Mouse (Mus musculus) ES-E14 (cell line): ENCODE data around the gene Gm17175.

Experiments
- CHD2 ChIP-seq: IDR thresholded peaks from 2 replicates; pipeline ENCODE4 v1.6.1; 2014; ENCODE audit warnings: mild to moderate bottlenecking, low read depth, low read length, inconsistent platforms
- HCFC1 ChIP-seq: IDR thresholded peaks from 2 replicates; pipeline ENCODE4 v1.6.1; 2012; ENCODE audit warnings: low read length, inconsistent platforms, borderline replicate concordance; ENCODE audit not compliant: insufficient read depth
- MAFK ChIP-seq: IDR thresholded peaks from 2 replicates; pipeline ENCODE4 v1.6.1; 2014; ENCODE audit warnings: mild to moderate bottlenecking, low read depth, low read length, inconsistent platforms; ENCODE audit not compliant: insufficient read depth
- ZNF384 ChIP-seq: IDR thresholded peaks from 2 replicates; pipeline ENCODE4 v1.6.1; 2012; ENCODE audit warnings: low read depth, low read length, inconsistent platforms

GRCm38 (mm10) chr14:51552490-51552889 lies 21.4 kb downstream of the Gm17175 start, which contains the start of gene Gm5622:
- TF ChIP-seq HCFC1 = no peak
- TF ChIP-seq CHD2 = no peak
- TF ChIP-seq MAFK = no peak
- no peak for TF ChIP-seq ZNF384
